Mouse (Mus musculus): ENCODE results near the gene Tnp1. TPM values are rescaled to one million over a fixed set of nuclear protein-coding genes. Genes with fewer than 3 reads are reported as not detected.
A peak's percentile ranks its signal among the peaks of the same experiment; 100 is the strongest.

Tnp1 gene
- polyA plus RNA-seq, 1 experiment = not detected

GRCm38 (mm10) chr1:73046896-73047672 is 31.4 kb upstream of the Tnp1 start:
- no peak overlapping the region for H3K4me2 ChIP-seq (ENCODE audit: low read depth)
- no peak overlapping the region for H3ac ChIP-seq (ENCODE audit: control insufficient read depth, insufficient read length)
- no peaks in the 10 kb centered on the region for H3K79me2 ChIP-seq (ENCODE audit: control insufficient read depth, insufficient read depth)
- no peaks in the 10 kb centered on the region for H3K27me3 ChIP-seq (ENCODE audit: control insufficient read depth, insufficient read depth, insufficient read length)
- no peaks in the 10 kb centered on the region for H3K36me3 ChIP-seq (ENCODE audit: control insufficient read depth, insufficient read depth)
- no peak overlapping the region for H3K4me3 ChIP-seq
- no peak for TF ChIP-seq REST (IDR thresholded peaks at IDR 0.05; ENCODE audit: insufficient read depth, insufficient read length)
- no peak for TF ChIP-seq TCF12 (IDR thresholded peaks at IDR 0.05; ENCODE audit: insufficient read depth, poor library complexity, severe bottlenecking)
- TF ChIP-seq MYOG (IDR thresholded peaks at IDR 0.05; ENCODE audit: control insufficient read depth in 1 of 3, insufficient read depth in 1 of 3, insufficient read length in 2 of 3, low read depth in 2 of 3) = no peak

GRCm38 (mm10) chr1:73045948-73046685 is 30.4 kb upstream of the Tnp1 start:
- Histone ChIP-seq H3K36me3 (ENCODE audit: control insufficient read depth, insufficient read depth) (no peaks in the 10 kb centered on the region), H3K4me2 (ENCODE audit: low read depth) (no peak overlapping the region), H3K4me3 (no peak overlapping the region), H3K79me2 (ENCODE audit: control insufficient read depth, insufficient read depth) (no peaks in the 10 kb centered on the region), H3K27me3 (ENCODE audit: control insufficient read depth, insufficient read depth, insufficient read length) (no peaks in the 10 kb centered on the region), H3ac (ENCODE audit: control insufficient read depth, insufficient read length) (no peak overlapping the region)
- TF ChIP-seq POLR2A (IDR thresholded peaks at IDR 0.05; ENCODE audit: insufficient read length, low read depth) = no peak

- Histone ChIP-seq H3K4me3 (no peak overlapping the region), H3K79me2 (ENCODE audit: control insufficient read depth, insufficient read depth) (no peaks in the 10 kb centered on the region), H3K4me2 (ENCODE audit: low read depth) (no peak overlapping the region), H3ac (ENCODE audit: control insufficient read depth, insufficient read length) (no peak overlapping the region), H3K27me3 (ENCODE audit: control insufficient read depth, insufficient read depth, insufficient read length) (no peaks in the 10 kb centered on the region), H3K36me3 (ENCODE audit: control insufficient read depth, insufficient read depth) (no peaks in the 10 kb centered on the region)
- TF ChIP-seq SRF (IDR thresholded peaks at IDR 0.05; ENCODE audit: control insufficient read depth, insufficient read length, low read depth) = no peak
- TF ChIP-seq REST (IDR thresholded peaks at IDR 0.05; ENCODE audit: insufficient read depth, insufficient read length) = no peak
- TF ChIP-seq E2F4 (IDR thresholded peaks at IDR 0.05; ENCODE audit: insufficient read depth) = no peak
Observed at GRCm38 (mm10) chr1:73043671-73044070, 28.0 kb upstream of the Tnp1 start.

- Histone ChIP-seq H3K79me2 (ENCODE audit: control insufficient read depth, insufficient read depth) (no peaks in the 10 kb centered on the region), H3K4me2 (ENCODE audit: low read depth) (no peak overlapping the region), H3K4me3 (no peak overlapping the region), H3K27me3 (ENCODE audit: control insufficient read depth, insufficient read depth, insufficient read length) (no peaks in the 10 kb centered on the region), H3ac (ENCODE audit: control insufficient read depth, insufficient read length) (no peak overlapping the region), H3K36me3 (ENCODE audit: control insufficient read depth, insufficient read depth) (no peaks in the 10 kb centered on the region)
- peak; percentile 66 to 86 (median 86) for TF ChIP-seq MYOD1 (IDR thresholded peaks at IDR 0.05; ENCODE audit: control insufficient read depth in 1 of 3, insufficient read length in 2 of 3, low read depth in 2 of 3)
- TF ChIP-seq POLR2A (IDR thresholded peaks at IDR 0.05; ENCODE audit: insufficient read length, low read depth) = no peak
- TF ChIP-seq TCF12 (IDR thresholded peaks at IDR 0.05; ENCODE audit: insufficient read depth, poor library complexity, severe bottlenecking) = peak; percentile 17
Observed at GRCm38 (mm10) chr1:73040691-73041425, 25.1 kb upstream of the Tnp1 start.

- Histone ChIP-seq H3K79me2 (ENCODE audit: control insufficient read depth, insufficient read depth) (no peaks in the 10 kb centered on the region), H3K36me3 (ENCODE audit: control insufficient read depth, insufficient read depth) (no peaks in the 10 kb centered on the region), H3K27me3 (ENCODE audit: control insufficient read depth, insufficient read depth, insufficient read length) (no peaks in the 10 kb centered on the region), H3K4me2 (ENCODE audit: low read depth) (no peak overlapping the region), H3ac (ENCODE audit: control insufficient read depth, insufficient read length) (no peak overlapping the region), H3K4me3 (no peak overlapping the region)
- TF ChIP-seq MYOD1 (IDR thresholded peaks at IDR 0.05; ENCODE audit: control insufficient read depth in 1 of 3, insufficient read length in 2 of 3, low read depth in 2 of 3) (no peak), MYOG (IDR thresholded peaks at IDR 0.05; ENCODE audit: control insufficient read depth in 1 of 3, insufficient read depth in 1 of 3, insufficient read length in 2 of 3, low read depth in 2 of 3) (no peak), TCF12 (IDR thresholded peaks at IDR 0.05; ENCODE audit: insufficient read depth, poor library complexity, severe bottlenecking) (no peak), MAX (IDR thresholded peaks at IDR 0.05; ENCODE audit: low read depth) (no peak), CEBPB (IDR thresholded peaks at IDR 0.05; ENCODE audit: insufficient read depth, poor library complexity, severe bottlenecking) (no peak), POLR2A (IDR thresholded peaks at IDR 0.05; ENCODE audit: insufficient read length, low read depth) (no peak), SRF (IDR thresholded peaks at IDR 0.05; ENCODE audit: control insufficient read depth, insufficient read length, low read depth) (no peak), USF1 (IDR thresholded peaks at IDR 0.05; ENCODE audit: low read depth) (no peak)
Observed at GRCm38 (mm10) chr1:73038532-73038931, 22.8 kb upstream of the Tnp1 start.
